Mouse (Mus musculus): ENCODE data around the gene Mogat1.
"Not testable (repeated sequence)": the region's sequence is repeated elsewhere in the genome, so short reads cannot be mapped to it uniquely, and the experiment has no call there.

The Mogat1 gene

DNA sequence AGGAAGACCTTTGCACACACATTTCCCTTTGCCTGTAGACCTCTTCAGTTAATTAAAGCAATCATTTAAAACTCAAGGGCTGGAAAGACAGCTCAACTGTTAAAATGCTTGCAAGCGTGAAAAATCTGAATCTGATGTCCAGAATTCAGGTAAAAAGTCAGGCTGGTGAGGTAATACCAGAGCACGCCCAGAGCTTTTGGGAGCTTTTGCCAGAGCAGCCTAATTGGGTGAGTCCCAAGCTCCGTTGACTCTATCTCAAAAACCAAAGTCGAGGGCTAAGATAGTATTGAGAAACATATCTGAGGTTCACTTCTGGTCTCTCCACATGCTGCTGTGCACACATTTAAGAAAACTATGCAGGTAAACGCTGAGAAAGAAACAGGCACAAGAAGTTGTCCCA, at the start of gene Mogat1:
TSS of gene Mogat1 (plus strand) at position 130 of the 400 bp plus-strand sequence.
- no peak for DNase-seq (ENCODE audit: low read depth, low spot score)

DNA sequence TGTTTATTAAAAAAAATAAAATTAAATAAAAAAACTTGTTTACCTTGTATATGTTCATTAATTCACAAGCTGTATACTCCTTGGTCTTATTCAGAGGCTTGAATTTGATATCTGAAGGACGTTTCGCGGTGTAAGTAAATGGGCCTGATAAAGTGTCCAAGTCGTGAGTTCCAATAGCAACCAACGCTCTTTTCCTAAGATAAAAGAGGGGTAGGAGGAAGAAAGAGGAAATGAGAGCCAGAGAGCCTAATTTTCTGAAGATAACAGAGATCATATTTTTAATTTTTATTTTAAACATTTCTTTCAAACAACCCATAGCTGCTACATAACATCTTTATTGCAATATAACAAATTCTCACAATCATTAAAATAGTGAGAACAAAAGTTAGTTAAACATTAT, 38.4 kb upstream of the Mogat1 start:
- no peak for DNase-seq (ENCODE audit: low read depth, low spot score)

DNA sequence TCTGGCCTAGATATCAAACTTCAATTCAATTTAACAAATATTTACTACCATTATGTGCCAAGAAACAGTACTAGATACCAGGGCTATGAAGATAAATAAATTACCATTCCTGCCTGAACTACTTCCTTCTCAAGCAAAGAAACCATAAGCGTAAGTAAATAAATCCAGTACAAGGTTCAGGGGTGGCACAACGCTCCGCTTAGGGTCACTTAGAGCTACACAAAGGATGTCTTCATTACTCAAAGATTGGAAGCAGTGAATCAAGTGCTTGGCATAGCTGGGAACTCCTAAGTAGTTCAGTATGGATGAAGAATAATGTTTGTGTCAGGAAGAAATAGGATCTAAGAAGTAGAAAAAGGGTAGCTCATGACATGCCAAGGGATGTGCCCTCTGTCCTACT, 27.4 kb upstream of the Mogat1 start:
- no peak for DNase-seq (ENCODE audit: low read depth, low spot score)

- no peak for DNase-seq (ENCODE audit: low read depth, low spot score)
Observed at GRCm38 (mm10) chr1:78484361-78484760, 26.4 kb upstream of the Mogat1 start.

GRCm38 (mm10) chr1:78488427-78488751, 22.4 kb upstream of the Mogat1 start:
- DNase-seq (ENCODE audit: low read depth, low spot score): no peak

GRCm38 (mm10) chr1:78488752-78489492, 21.9 kb upstream of the Mogat1 start, which contains the start of gene Farsb:
TSS of gene Farsb (minus strand) at chr1:78488897.
- DNase-seq (ENCODE audit: low read depth, low spot score): peak; percentile 96

- DNase-seq (ENCODE audit: low read depth, low spot score): peak; percentile 65
Observed at GRCm38 (mm10) chr1:78490143-78490542, 20.6 kb upstream of the Mogat1 start.

- no peak for DNase-seq (ENCODE audit: low read depth, low spot score)
Observed at GRCm38 (mm10) chr1:78501036-78501435, 9.8 kb upstream of the Mogat1 start.

DNA sequence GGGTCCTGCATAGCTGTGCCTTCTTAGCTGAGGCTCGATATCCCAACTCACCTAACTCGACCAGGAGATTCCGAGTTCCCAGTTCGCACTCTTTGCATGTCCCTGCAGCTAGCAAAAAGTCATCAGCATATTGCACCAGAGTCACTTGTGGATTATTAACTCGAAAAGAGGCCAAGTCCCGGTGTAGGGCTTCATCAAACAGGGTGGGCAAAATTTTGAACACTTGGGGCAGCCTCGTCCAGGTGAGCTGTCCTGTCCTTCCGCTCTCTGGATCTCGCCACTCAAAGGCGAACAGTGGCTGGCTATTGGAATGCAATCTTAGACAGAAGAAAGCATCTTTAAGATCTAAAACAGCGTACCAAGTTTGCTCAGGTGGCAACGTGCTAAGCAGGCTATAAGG, 8.9 kb upstream of the Mogat1 start:
- not testable (repeated sequence) for DNase-seq (ENCODE audit: low read depth, low spot score)

DNA sequence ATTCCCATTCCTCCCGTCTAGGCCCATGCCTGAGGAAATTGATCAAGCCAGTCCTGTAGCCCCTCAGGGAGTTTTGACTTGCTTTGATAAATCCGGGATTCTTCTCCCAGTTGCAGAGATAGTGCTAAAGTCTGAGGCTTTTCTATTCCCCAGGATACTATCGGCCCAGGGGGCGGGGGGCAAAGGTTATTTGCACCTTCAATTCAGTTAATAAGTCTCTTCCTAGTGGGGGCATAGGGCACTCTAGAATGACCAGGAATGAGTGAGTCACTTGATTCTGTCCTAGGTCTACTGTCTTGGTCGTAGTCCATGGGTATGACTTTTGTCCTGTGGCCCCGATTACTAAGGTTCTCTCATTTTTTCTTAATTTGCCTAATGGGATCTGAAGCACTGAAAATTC, 8.3 kb upstream of the Mogat1 start:
- DNase-seq (ENCODE audit: low read depth, low spot score): no peak

DNA sequence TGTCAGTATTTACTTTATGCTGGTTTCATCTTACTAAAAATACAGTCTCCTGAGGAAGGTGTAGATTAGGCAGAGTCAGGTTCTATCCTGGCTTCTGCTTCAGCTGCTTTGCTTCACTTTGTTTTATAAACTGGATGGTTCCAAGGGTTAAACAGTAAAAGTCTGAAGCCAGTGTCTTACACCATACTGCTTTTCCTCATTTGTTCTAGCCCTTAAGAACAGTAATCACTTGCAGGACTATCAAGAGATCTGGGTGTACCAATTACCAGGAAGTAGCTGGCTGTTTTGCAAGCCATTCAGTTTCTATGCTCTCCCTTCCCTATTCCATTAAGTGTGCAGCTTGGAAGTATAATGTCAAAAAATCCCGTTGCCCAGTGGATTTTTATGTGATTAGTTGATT, 3.7 kb upstream of the Mogat1 start:
- DNase-seq (ENCODE audit: low read depth, low spot score): no peak

- DNase-seq (ENCODE audit: low read depth, low spot score): no peak
Observed at GRCm38 (mm10) chr1:78511621-78512160, 900 bp downstream of the Mogat1 start, which contains the start of gene BC035947. TSS of gene BC035947 (minus strand) at chr1:78512158.

DNA sequence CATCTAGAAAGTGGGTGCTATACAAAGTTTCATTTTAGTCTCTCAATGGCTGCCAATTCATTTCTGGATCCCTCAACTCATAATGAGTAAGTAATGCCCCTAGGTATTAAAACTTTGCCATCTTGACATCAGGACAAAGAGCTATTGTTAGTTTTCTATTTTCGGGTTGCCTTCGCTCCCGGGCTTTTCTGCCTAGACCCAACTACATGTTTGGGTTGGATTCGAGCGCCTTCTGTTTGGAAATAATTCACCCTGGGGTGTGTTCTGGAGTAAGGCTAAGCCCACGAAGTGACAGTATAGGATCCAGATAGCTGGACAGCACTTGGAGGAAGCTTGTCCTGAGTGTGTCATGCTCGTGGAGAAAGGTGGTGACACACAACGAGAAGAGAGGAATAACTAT, 2.0 kb downstream of the Mogat1 start:
- DNase-seq (ENCODE audit: low read depth, low spot score): no peak

- no peak for DNase-seq (ENCODE audit: low read depth, low spot score)
Observed at GRCm38 (mm10) chr1:78518907-78519306, 8.1 kb downstream of the Mogat1 start.

DNA sequence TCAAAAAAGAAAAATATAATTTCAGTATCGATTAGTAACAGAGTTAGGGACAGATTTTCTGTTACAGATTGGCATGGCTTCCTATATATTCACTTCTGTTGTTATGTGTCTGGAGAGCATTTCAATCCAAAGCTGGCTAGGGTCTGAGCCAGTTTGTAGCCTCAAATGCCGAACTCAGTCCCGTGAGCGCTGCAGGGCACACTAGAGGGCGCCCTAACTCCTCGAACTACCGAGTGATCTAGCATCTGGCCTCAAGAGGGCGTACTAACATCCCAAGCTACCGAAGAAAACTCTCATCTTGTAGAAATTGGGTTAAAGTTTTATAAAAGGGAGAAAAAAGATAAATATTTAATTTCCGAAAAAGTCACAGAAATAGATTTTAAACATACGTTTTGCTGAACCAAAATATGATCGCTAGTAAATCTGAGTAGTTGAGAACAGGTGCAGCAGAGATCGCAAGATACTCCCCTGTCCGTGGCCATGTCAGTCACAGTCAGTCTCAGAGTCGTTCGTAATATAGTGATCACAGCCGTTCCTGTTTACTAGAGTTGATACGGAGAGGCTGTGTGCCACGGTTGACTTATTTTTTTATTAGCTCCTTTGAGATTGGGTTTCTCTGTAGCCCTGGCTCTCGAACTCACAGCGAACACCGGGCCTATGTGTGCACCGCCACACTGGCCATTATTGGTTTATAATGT, 14.5 kb downstream of the Mogat1 start:
- peak; percentile 75 for DNase-seq (ENCODE audit: low read depth, low spot score)

- no peak for DNase-seq (ENCODE audit: low read depth, low spot score)
Observed at GRCm38 (mm10) chr1:78528356-78528755, 17.6 kb downstream of the Mogat1 start.

GRCm38 (mm10) chr1:78529011-78529410, 18.2 kb downstream of the Mogat1 start:
- no peak for DNase-seq (ENCODE audit: low read depth, low spot score)

DNA sequence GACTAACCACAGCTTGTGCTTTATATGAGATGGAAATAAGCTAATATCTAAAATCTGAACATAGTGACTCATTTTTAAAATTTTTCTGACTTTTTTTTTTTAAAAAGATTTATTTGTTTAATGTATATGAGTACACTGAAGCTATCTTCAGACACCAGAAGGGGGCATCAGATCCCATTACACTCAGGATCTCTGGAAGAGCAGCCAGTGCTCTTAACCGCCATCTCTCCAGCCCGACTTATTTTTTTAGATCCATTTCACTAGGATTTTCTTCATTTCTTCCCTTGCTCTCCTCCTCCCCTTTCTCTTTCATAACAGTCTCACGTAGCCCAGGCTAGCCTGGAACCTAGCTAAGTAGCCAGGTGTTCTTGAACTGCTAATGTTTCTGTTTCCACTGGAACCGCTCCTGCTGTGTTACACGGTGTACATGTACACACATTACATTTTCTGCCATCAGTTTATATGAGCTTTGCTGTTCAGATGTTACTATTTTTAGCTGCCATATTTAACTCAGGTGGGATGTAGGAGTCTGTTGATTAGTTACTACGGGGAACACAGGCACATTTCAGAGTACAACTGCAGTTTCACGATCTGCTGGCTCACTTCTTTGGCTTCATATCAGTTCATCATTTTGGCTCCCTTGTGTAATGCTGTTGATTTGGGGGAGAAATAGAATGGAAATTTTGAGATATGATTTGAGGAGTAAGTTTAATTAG, 19.9 kb downstream of the Mogat1 start:
- DNase-seq (ENCODE audit: low read depth, low spot score): no peak

DNA sequence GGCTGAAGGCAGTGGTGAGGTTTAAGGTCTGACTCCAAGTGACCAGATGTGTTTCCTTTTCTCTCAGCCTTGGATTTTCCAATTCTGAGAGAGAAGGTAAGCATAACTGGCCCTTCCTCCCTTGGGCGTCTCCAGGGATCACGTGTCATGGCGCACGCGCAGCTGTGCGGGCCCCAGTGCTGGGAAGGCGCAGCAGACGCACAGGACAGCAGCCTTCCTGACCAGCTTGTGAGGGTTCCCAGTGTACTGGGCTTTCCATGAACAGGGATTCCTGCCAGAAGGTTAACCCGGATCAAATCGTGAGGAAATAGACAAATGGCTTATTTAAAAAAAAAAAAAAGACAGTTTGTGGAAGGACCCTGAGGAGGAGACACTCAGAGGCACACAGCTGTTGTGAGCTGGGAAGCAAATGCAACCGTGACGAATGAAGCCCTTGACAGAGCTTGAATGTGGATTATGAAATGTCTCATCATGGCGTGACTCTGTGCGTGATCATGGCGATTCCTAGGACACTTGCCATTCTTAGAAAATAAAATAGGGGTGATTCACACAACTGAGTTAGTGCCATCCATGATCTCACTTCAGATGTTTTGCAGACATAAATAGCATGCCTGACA, 21.5 kb downstream of the Mogat1 start:
- no peak for DNase-seq (ENCODE audit: low read depth, low spot score)

GRCm38 (mm10) chr1:78534428-78535150, 23.8 kb downstream of the Mogat1 start:
- no peak for DNase-seq (ENCODE audit: low read depth, low spot score)

Data from A20 (cell line).